Mouse (Mus musculus): ENCODE measurements around the gene Hadhb.

- TF ChIP-seq POLR2A (IDR thresholded peaks at IDR 0.05; ENCODE audit: low read depth, low read length) (no peak), CTCF (IDR thresholded peaks at IDR 0.05; ENCODE audit: borderline replicate concordance, insufficient read depth, low read length) (no peak)
Measured at GRCm38 (mm10) chr5:30111771-30112170, 43.3 kb upstream of the Hadhb start.

Data from embryonic fibroblast, embryonic 13.5 days (primary cell).